Mouse (Mus musculus): ENCODE results near the gene Rere.
"Not testable (repeated sequence)": the region's sequence is repeated elsewhere in the genome, so short reads cannot be mapped to it uniquely, and the experiment has no call there.

The Rere gene

GRCm38 (mm10) chr4:150456886-150457285 lies 175.4 kb downstream of the Rere start:
- DNase-seq (ENCODE audit: low read depth in 1 of 2, low spot score in 2 of 2) = no peak

GRCm38 (mm10) chr4:150457353-150457752 lies 175.9 kb downstream of the Rere start:
- no peak for DNase-seq (ENCODE audit: low read depth in 1 of 2, low spot score in 2 of 2)

- no peak for DNase-seq (ENCODE audit: low read depth in 1 of 2, low spot score in 2 of 2)
These were observed 176.3 kb downstream of the Rere start for GRCm38 (mm10) chr4:150457771-150458170.

- DNase-seq (ENCODE audit: low read depth in 1 of 2, low spot score in 2 of 2) = no peak
These were observed 177.8 kb downstream of the Rere start for GRCm38 (mm10) chr4:150459022-150459794.

- no peak for DNase-seq (ENCODE audit: low read depth in 1 of 2, low spot score in 2 of 2)
These were observed 179.0 kb downstream of the Rere start for GRCm38 (mm10) chr4:150460451-150460850.

- no peak for DNase-seq (ENCODE audit: low read depth in 1 of 2, low spot score in 2 of 2)
These were observed 179.6 kb downstream of the Rere start for GRCm38 (mm10) chr4:150461011-150461410.

- no peak for DNase-seq (ENCODE audit: low read depth in 1 of 2, low spot score in 2 of 2)
These were observed 180.2 kb downstream of the Rere start for GRCm38 (mm10) chr4:150461427-150462189.

- DNase-seq (ENCODE audit: low read depth in 1 of 2, low spot score in 2 of 2) = no peak
These were observed 180.9 kb downstream of the Rere start for GRCm38 (mm10) chr4:150462367-150462766.

- DNase-seq (ENCODE audit: low read depth in 1 of 2, low spot score in 2 of 2) = peak in 1 of 2 experiments; percentile 26
These were observed 184.3 kb downstream of the Rere start for GRCm38 (mm10) chr4:150465759-150466158.

- no peak for DNase-seq (ENCODE audit: low read depth in 1 of 2, low spot score in 2 of 2)
These were observed 187.8 kb downstream of the Rere start for GRCm38 (mm10) chr4:150469274-150469673.

- DNase-seq (ENCODE audit: low read depth in 1 of 2, low spot score in 2 of 2) = no peak
These were observed 189.4 kb downstream of the Rere start for GRCm38 (mm10) chr4:150470674-150471328.

- DNase-seq (ENCODE audit: low read depth in 1 of 2, low spot score in 2 of 2) = peak in 1 of 2 experiments; percentile 23
These were observed 191.4 kb downstream of the Rere start for GRCm38 (mm10) chr4:150472751-150473436.

GRCm38 (mm10) chr4:150473437-150474070 lies 192.1 kb downstream of the Rere start:
- DNase-seq (ENCODE audit: low read depth in 1 of 2, low spot score in 2 of 2) = no peak

- no peak for DNase-seq (ENCODE audit: low read depth in 1 of 2, low spot score in 2 of 2)
These were observed 192.6 kb downstream of the Rere start for GRCm38 (mm10) chr4:150474086-150474485.

- no peak for DNase-seq (ENCODE audit: low read depth in 1 of 2, low spot score in 2 of 2)
These were observed 194.8 kb downstream of the Rere start for GRCm38 (mm10) chr4:150476258-150476657.

GRCm38 (mm10) chr4:150478006-150478405 lies 196.6 kb downstream of the Rere start:
- no peak for DNase-seq (ENCODE audit: low read depth in 1 of 2, low spot score in 2 of 2)

- not testable (repeated sequence) for DNase-seq (ENCODE audit: low read depth in 1 of 2, low spot score in 2 of 2)
These were observed 201.6 kb downstream of the Rere start for GRCm38 (mm10) chr4:150483081-150483480.

GRCm38 (mm10) chr4:150486097-150486496 lies 204.7 kb downstream of the Rere start:
- DNase-seq (ENCODE audit: low read depth in 1 of 2, low spot score in 2 of 2) = peak in 1 of 2 experiments; percentile 49

- DNase-seq (ENCODE audit: low read depth in 1 of 2, low spot score in 2 of 2) = no peak
These were observed 205.7 kb downstream of the Rere start for GRCm38 (mm10) chr4:150487109-150487508.

- peak in 1 of 2 experiments; percentile 44 for DNase-seq (ENCODE audit: low read depth in 1 of 2, low spot score in 2 of 2)
These were observed 206.8 kb downstream of the Rere start for GRCm38 (mm10) chr4:150488096-150488748.
